Mouse (Mus musculus) adrenal gland, adult 18-20 months (tissue): ENCODE results near the gene Lrig1. TPM values are rescaled to one million over a fixed set of nuclear protein-coding genes. Genes with fewer than 3 reads are reported as not detected.

ENCODE experiments used
- DNase-seq, 2 experiments: peaks; one replicate each; pipeline ENCODE4 v3.0.0; 2021 to 2022; ENCODE audit warnings: low spot score in 2 of 2
- long read RNA-seq, 2 experiments: library from polyadenylated mRNA; stranded (forward); transcript quantifications; one replicate each; pipeline ENCODE4 v2.0.0; 2021
- total RNA-seq, 2 experiments: library from RNA; stranded (reverse); gene quantifications; 1 replicate in 1 of 2; 2 replicates in 1 of 2; pipeline ENCODE4 v1.2.3; 2021

Lrig1 gene
- total RNA-seq: 10 to 100 TPM in 1 of 2 experiments, 1 to 10 TPM in 1; 9.6 to 14.1 TPM
- long read RNA-seq, experiment 1, partial matches to known transcripts: 2 of 2 reads
- long read RNA-seq, experiment 1, other reads (novel, unspliced or antisense): 0 of 2 reads
- long read RNA-seq, experiment 2, full-length matches to known transcripts: 1 of 2 reads
- long read RNA-seq, experiment 2, partial matches to known transcripts: 1 of 2 reads
- long read RNA-seq, experiment 2, other reads (novel, unspliced or antisense): 0 of 2 reads

GRCm38 (mm10) chr6:94700067-94700491, at the start of gene Lrig1:
Gene Lrig1 (minus strand): TSS chr6:94700158.
- peak; percentile 96 to 98 for DNase-seq

- DNase-seq: no peak
Measured at GRCm38 (mm10) chr6:94749626-94750025, 49.7 kb upstream of the Lrig1 start.

- no peak for DNase-seq
Measured at GRCm38 (mm10) chr6:94748361-94748760, 48.4 kb upstream of the Lrig1 start.

GRCm38 (mm10) chr6:94740117-94740729, 40.3 kb upstream of the Lrig1 start:
- DNase-seq: no peak

- DNase-seq: no peak
Measured at GRCm38 (mm10) chr6:94738647-94739046, 38.7 kb upstream of the Lrig1 start.

GRCm38 (mm10) chr6:94733878-94734277, 33.9 kb upstream of the Lrig1 start:
- DNase-seq: no peak

- DNase-seq: no peak
Measured at GRCm38 (mm10) chr6:94729847-94730246, 29.9 kb upstream of the Lrig1 start.

GRCm38 (mm10) chr6:94729132-94729531, 29.2 kb upstream of the Lrig1 start:
- no peak for DNase-seq

GRCm38 (mm10) chr6:94724612-94725011, 24.7 kb upstream of the Lrig1 start:
- DNase-seq: no peak

- DNase-seq: no peak
Measured at GRCm38 (mm10) chr6:94718607-94719346, 18.8 kb upstream of the Lrig1 start.

- DNase-seq: no peak
Measured at GRCm38 (mm10) chr6:94717705-94718489, 17.9 kb upstream of the Lrig1 start.

GRCm38 (mm10) chr6:94715645-94715940, 15.6 kb upstream of the Lrig1 start:
- DNase-seq: no peak

GRCm38 (mm10) chr6:94714815-94715644, 15.1 kb upstream of the Lrig1 start:
- no peak for DNase-seq

GRCm38 (mm10) chr6:94709832-94710231, 9.9 kb upstream of the Lrig1 start:
- DNase-seq: no peak

GRCm38 (mm10) chr6:94709150-94709549, 9.2 kb upstream of the Lrig1 start:
- DNase-seq: no peak

- DNase-seq: no peak
Measured at GRCm38 (mm10) chr6:94707254-94707653, 7.3 kb upstream of the Lrig1 start.

GRCm38 (mm10) chr6:94705931-94706330, 6.0 kb upstream of the Lrig1 start:
- DNase-seq: no peak

- DNase-seq: no peak
Measured at GRCm38 (mm10) chr6:94702993-94703392, 3.0 kb upstream of the Lrig1 start.

GRCm38 (mm10) chr6:94701071-94701470, 1.1 kb upstream of the Lrig1 start:
- DNase-seq: peak in 1 of 2 experiments; percentile 15

- DNase-seq: peak; percentile 60 to 67
Measured at GRCm38 (mm10) chr6:94700612-94701011, 654 bp upstream of the Lrig1 start.
